Mouse (Mus musculus) stomach, postnatal 0 days (tissue): ENCODE data around the gene Nosip. TPM values are rescaled to one million over a fixed set of nuclear protein-coding genes. Genes with fewer than 3 reads are reported as not detected.

Experiments used
- ATAC-seq: fragments of 200-750 bp; cut with Nextera tagmentation; 2 replicates; pipeline ENCODE4 v1.8.0; 2017; ENCODE audit not compliant: low FRiP score, low TSS enrichment
- DNase-seq: peaks from one replicate; pipeline ENCODE4 v3.0.0-alpha.2; 2016; ENCODE audit warnings: low spot score
- H3K27ac ChIP-seq: fragments of 300-500 bp; sonication (generic); replicated peaks from 2 replicates; pipeline ENCODE4 v1.5.1; 2014; ENCODE audit warnings: mild to moderate bottlenecking, control low read depth
- H3K27me3 ChIP-seq: fragments of 300-500 bp; sonication (generic); 2 replicates; pipeline ENCODE4 v1.6.1; 2014; ENCODE audit warnings: low read length; ENCODE audit not compliant: control insufficient read depth, insufficient read depth
- H3K36me3 ChIP-seq: fragments of 300-500 bp; sonication (generic); 2 replicates; pipeline ENCODE4 v1.6.1; 2014; ENCODE audit warnings: low read length, mixed read lengths; ENCODE audit not compliant: control insufficient read depth, insufficient read depth
- H3K4me1 ChIP-seq: fragments of 300-500 bp; sonication (generic); replicated peaks from 2 replicates; pipeline ENCODE4 v1.6.1; 2014; ENCODE audit warnings: antibody characterized with exemption; ENCODE audit not compliant: control insufficient read depth, insufficient read depth
- H3K4me2 ChIP-seq: fragments of 300-500 bp; sonication (generic); replicated peaks from 2 replicates; pipeline ENCODE4 v1.6.1; 2014; ENCODE audit warnings: low read depth, mild to moderate bottlenecking, control low read depth, moderate library complexity
- H3K4me3 ChIP-seq: fragments of 300-500 bp; sonication (generic); 2 replicates; pipeline ENCODE4 v1.5.1; 2014; ENCODE audit warnings: low read depth, low read length, control low read depth
- H3K9ac ChIP-seq: fragments of 300-500 bp; sonication (generic); 2 replicates; pipeline ENCODE4 v1.6.1; 2014; ENCODE audit warnings: mild to moderate bottlenecking, low read length, control low read depth, mixed read lengths
- H3K9me3 ChIP-seq: fragments of 300-500 bp; sonication (generic); 2 replicates; pipeline ENCODE4 v1.6.1; 2016; ENCODE audit warnings: low read length; ENCODE audit not compliant: control insufficient read depth
- CTCF ChIP-seq: IDR thresholded peaks from 2 replicates; pipeline ENCODE4 v1.5.1; 2016; ENCODE audit warnings: antibody characterized with exemption, low read depth, mild to moderate bottlenecking, moderate library complexity
- EP300 ChIP-seq: optimal IDR thresholded peaks from 2 replicates; pipeline ENCODE3; 2016; ENCODE audit warnings: antibody characterized with exemption
- WGBS: fragments of 180-500 bp; shearing (Covaris S2); extraction: QIAGEN DNeasy Blood & Tissue Kit; methylation state at CpG from one replicate; pipeline ENCODE4 v1.1.7; 2014; 5-methylcytosine and 5-hydroxymethylcytosine counted together
- polyA plus RNA-seq: library from polyadenylated mRNA; unstranded; fragments of >200 nt; fragmentation: Nextera tagmentation; extraction: Ambion mirVana; gene quantifications from 2 replicates; pipeline ENCODE4 v1.2.1, GENCODE M21; 2015

The Nosip gene
- polyA plus RNA-seq = 43.0 and 44.1 TPM in 2 replicates

GRCm38 (mm10) chr7:45062239-45062835, at the start of gene Nosip, which contains the start of gene Prrg2:
Gene Nosip, plus strand, starts transcription at chr7:45062429.
Gene Prrg2, minus strand, starts transcription at chr7:45062677.
- 0 out of 2 replicates have a peak, but pooled peaks cover 5% of the 10 kb centered on the region for H3K4me1 ChIP-seq
- no peaks in the 10 kb centered on the region for H3K27me3 ChIP-seq
- under 1% methylated on average over 31 of the region's 31 CpGs for WGBS
- ATAC-seq (peak; percentile 85), DNase-seq (peak; percentile 94)
- 0 out of 2 replicates have a peak, but pooled peaks cover 2% of the 10 kb centered on the region for H3K36me3 ChIP-seq
- H3K9ac ChIP-seq = peak within 1 kb of the TSS; percentile 71
- TF ChIP-seq CTCF (peak; percentile 56), EP300 (peak; percentile 67)
- H3K4me2 ChIP-seq = peak within 1 kb of the TSS; percentile 52
- no peaks in the 10 kb centered on the region for H3K9me3 ChIP-seq
- H3K27ac ChIP-seq = peak within 1 kb of the TSS; percentile 90
- H3K4me3 ChIP-seq = peak within 1 kb of the TSS; percentile 70

DNA sequence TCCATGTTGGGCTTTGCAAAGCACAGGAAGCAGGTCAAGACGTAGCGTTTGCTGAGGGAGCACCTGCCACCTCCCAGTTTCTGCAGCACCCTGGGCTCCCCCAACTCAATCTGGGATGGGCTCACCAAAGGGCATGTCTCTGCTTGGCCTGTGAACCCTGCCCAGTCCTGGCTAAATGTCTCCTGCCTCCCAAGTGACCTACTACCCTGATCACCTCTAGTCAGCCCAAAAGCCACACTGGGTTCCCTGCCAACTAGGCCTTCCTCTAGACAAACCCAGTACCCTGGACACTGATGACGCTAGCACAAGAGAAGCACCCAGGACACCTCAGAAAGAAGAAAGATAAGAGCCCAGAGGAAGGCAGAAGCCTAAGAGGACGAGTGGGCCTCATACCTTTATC, 49.4 kb upstream of the Nosip start:
- DNase-seq (no peak), ATAC-seq (no peak)
- H3K9me3 ChIP-seq = no peaks in the 10 kb centered on the region
- no peak overlapping the region for H3K27ac ChIP-seq
- no peaks in the 10 kb centered on the region for H3K4me1 ChIP-seq
- H3K9ac ChIP-seq = no peak overlapping the region
- TF ChIP-seq EP300 (no peak), CTCF (no peak)
- H3K4me3 ChIP-seq = no peak overlapping the region
- H3K27me3 ChIP-seq = no peaks in the 10 kb centered on the region
- H3K4me2 ChIP-seq = no peak overlapping the region
- H3K36me3 ChIP-seq = peaks cover 17% of the 10 kb centered on the region; the same call in 1 of the 2 replicates
- 79% methylated on average over 4 of the region's 4 CpGs for WGBS

- WGBS = 91% methylated on average over 16 of the region's 16 CpGs
- Histone ChIP-seq H3K27ac (no peak overlapping the region), H3K9ac (no peak overlapping the region), H3K4me3 (no peak overlapping the region), H3K36me3 (peaks cover 11% of the 10 kb centered on the region; the same call in 1 of the 2 replicates), H3K4me1 (no peaks in the 10 kb centered on the region), H3K4me2 (no peak overlapping the region), H3K9me3 (no peaks in the 10 kb centered on the region), H3K27me3 (no peaks in the 10 kb centered on the region)
- DNase-seq = no peak
- TF ChIP-seq CTCF (no peak), EP300 (no peak)
- ATAC-seq = no peak
These were observed 48.7 kb upstream of the Nosip start for GRCm38 (mm10) chr7:45013366-45014095.

- no peak for TF ChIP-seq CTCF
- TF ChIP-seq EP300 = no peak
- DNase-seq (no peak), ATAC-seq (no peak)
- Histone ChIP-seq H3K27me3 (no peaks in the 10 kb centered on the region), H3K9me3 (no peaks in the 10 kb centered on the region), H3K4me1 (no peaks in the 10 kb centered on the region), H3K27ac (no peak overlapping the region), H3K4me2 (no peak overlapping the region), H3K4me3 (no peak overlapping the region), H3K36me3 (peaks cover 10% of the 10 kb centered on the region; the same call in 1 of the 2 replicates), H3K9ac (no peak overlapping the region)
- WGBS = 95% methylated on average over 3 of the region's 3 CpGs
These were observed 48.2 kb upstream of the Nosip start for GRCm38 (mm10) chr7:45014096-45014451.

DNA sequence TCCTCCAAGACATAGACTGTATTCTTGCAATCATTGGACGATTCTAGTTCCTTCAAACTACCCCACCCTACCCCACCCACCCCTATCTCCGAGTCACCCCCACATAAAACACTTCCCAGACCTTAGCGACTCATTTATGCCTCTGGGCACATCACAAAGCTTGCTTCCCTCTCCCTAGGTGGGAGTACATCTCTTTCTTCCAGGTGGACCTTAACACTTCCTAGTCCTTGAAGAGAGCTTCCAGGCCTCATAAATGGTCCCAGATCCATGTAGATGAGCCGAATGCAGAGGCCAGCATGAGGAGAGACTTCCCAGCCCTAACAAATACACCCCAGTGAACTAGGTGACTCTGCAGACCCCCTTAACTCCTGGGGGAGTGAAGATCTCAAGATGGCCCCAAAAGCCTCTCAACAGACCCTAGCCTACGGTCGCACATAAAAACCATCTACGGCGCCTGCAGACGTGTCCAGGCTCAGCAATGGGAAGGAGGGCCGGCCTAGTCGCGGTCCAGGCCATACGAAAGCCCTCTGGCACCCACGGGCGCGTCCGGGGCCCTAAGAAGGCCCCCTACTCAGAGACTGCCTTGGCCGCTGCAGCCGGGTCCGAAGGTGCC, 46.8 kb upstream of the Nosip start:
- H3K27me3 ChIP-seq = no peaks in the 10 kb centered on the region
- peak overlapping the region; percentile 96 for H3K9ac ChIP-seq
- no peaks in the 10 kb centered on the region for H3K4me1 ChIP-seq
- peak overlapping the region; percentile 95 for H3K27ac ChIP-seq
- peak overlapping the region; percentile 92 for H3K4me3 ChIP-seq
- peak overlapping the region; percentile 74 for H3K4me2 ChIP-seq
- DNase-seq (no peak), ATAC-seq (no peak)
- under 1% methylated on average over 20 of the region's 20 CpGs for WGBS
- H3K9me3 ChIP-seq = no peaks in the 10 kb centered on the region
- peaks cover 7% of the 10 kb centered on the region; the same call in 1 of the 2 replicates for H3K36me3 ChIP-seq
- TF ChIP-seq CTCF (no peak), EP300 (no peak)
